In the genomic region with DNA sequence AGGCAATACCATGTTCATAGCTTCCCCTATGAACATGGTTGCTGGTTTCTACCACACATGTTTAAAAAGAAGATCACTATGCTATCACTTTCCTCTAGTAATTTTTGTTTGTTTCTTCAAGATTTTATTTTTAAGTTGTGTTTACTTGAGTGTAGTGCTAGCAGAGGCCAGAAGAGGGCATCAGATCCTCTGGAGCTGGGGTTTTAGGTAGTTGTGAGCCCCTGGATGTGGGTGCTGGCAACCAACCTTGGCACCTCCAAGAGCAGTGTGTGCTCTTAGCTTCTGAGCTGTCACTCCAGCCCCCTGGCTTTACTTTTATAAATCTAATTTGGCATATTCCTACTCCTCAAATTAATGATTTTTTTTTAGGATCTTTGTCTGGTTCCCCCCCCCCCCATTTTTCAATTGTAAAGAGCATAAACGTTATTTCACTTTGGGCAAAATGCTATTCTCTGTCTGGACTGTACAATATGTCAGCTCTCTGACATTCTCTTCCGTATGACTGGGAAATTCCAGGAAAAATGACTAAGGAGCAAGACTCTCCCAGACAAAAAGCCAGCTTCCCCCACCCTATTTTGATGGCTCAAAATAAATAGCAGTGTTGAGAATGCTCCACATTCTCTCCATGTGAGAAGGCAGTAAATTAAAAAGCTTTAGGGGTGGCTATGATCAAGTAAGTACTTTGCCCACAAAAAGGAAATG, we compare ENCODE assay signal across 12 mouse cellular contexts.
DNase-seq lines count a peak whose midpoint lies in the region; ATAC-seq and TF ChIP-seq lines count a peak whose summit lies in the region.
"Had no signal": no experiment of that assay in that cellular context is flagged by ENCODE, and none has a peak within 500 bp of the region (broad histone marks: within the 10 kb centered on the region; RNA-seq: fewer than 3 reads in every experiment).

No protein-coding gene starts in this region.

- TF ChIP-seq CTCF in hindbrain, postnatal 0 days (IDR thresholded peaks at IDR 0.05; ENCODE audit: low read depth) = peak; percentile 29; the same call in 1 of the 2 replicates
- TF ChIP-seq CTCF in liver, postnatal 0 days (IDR thresholded peaks at IDR 0.05; ENCODE audit: low read depth) = peak; percentile 23; the same call in 1 of the 2 replicates
- peak; percentile 26; the same call in 1 of the 2 replicates for TF ChIP-seq CTCF in small intestine, adult 2 months (IDR thresholded peaks at IDR 0.05; ENCODE audit: extremely low read depth, insufficient read length, insufficient replicate concordance, low read depth, low read length)

- H3K4me1 ChIP-seq in hindbrain, postnatal 0 days (ENCODE audit: insufficient read depth, low read length) = no peaks in the 10 kb centered on the region
- no peaks in the 10 kb centered on the region for H3K4me1 ChIP-seq in hindbrain, embryonic 11.5 days (replicated peaks; ENCODE audit: control insufficient read depth, insufficient read depth, low read length)
- no peaks in the 10 kb centered on the region for H3K4me1 ChIP-seq in liver, postnatal 0 days (ENCODE audit: insufficient read depth)
- no peaks in the 10 kb centered on the region for H3K4me1 ChIP-seq in liver, embryonic 11.5 days (replicated peaks; ENCODE audit: control insufficient read depth, insufficient read depth, low read length)
- H3K4me1 ChIP-seq in small intestine, adult 2 months (ENCODE audit: control insufficient read depth, insufficient read depth, insufficient read length, low read length) = no peaks in the 10 kb centered on the region
- no peaks in the 10 kb centered on the region for H3K4me1 ChIP-seq in midbrain, embryonic 10.5 days
- H3K4me1 ChIP-seq: midbrain, embryonic 12.5 days had no signal

- TF ChIP-seq EP300 in liver, postnatal 0 days (IDR thresholded peaks at IDR 0.05; ENCODE audit: low read depth) = no peak

- H3K27me3 ChIP-seq in hindbrain, postnatal 0 days (ENCODE audit: insufficient read depth, low read length) = no peaks in the 10 kb centered on the region
- H3K27me3 ChIP-seq in hindbrain, embryonic 11.5 days (ENCODE audit: control insufficient read depth, insufficient read depth, low read length) = no peaks in the 10 kb centered on the region
- no peaks in the 10 kb centered on the region for H3K27me3 ChIP-seq in liver, postnatal 0 days (ENCODE audit: insufficient read depth, low read length)
- no peaks in the 10 kb centered on the region for H3K27me3 ChIP-seq in liver, embryonic 11.5 days (replicated peaks; ENCODE audit: control insufficient read depth, insufficient read depth, low read length)
- H3K27me3 ChIP-seq in small intestine, adult 2 months (ENCODE audit: control insufficient read depth, insufficient read depth, low read length) = no peaks in the 10 kb centered on the region
- no peaks in the 10 kb centered on the region for H3K27me3 ChIP-seq in midbrain, embryonic 10.5 days (ENCODE audit: low read depth, poor library complexity, severe bottlenecking)
- H3K27me3 ChIP-seq: embryonic facial prominence, embryonic 12.5 days; midbrain, embryonic 12.5 days had no signal

- H3K9ac ChIP-seq in hindbrain, postnatal 0 days (replicated peaks; ENCODE audit: low read length) = no peak overlapping the region
- H3K9ac ChIP-seq in hindbrain, embryonic 11.5 days (ENCODE audit: low read depth, low read length) = no peak overlapping the region
- no peak overlapping the region for H3K9ac ChIP-seq in liver, postnatal 0 days (replicated peaks)
- no peak overlapping the region for H3K9ac ChIP-seq in liver, embryonic 11.5 days (ENCODE audit: low read depth, low read length)
- H3K9ac ChIP-seq: embryonic facial prominence, embryonic 12.5 days; midbrain, embryonic 12.5 days had no signal

- no peaks in the 10 kb centered on the region for H3K9me3 ChIP-seq in hindbrain, postnatal 0 days (ENCODE audit: low read length)
- no peaks in the 10 kb centered on the region for H3K9me3 ChIP-seq in hindbrain, embryonic 11.5 days (ENCODE audit: control insufficient read depth, low read length)
- H3K9me3 ChIP-seq in liver, postnatal 0 days (ENCODE audit: low read length) = no peaks in the 10 kb centered on the region
- H3K9me3 ChIP-seq in liver, embryonic 11.5 days (ENCODE audit: control insufficient read depth, low read length) = no peaks in the 10 kb centered on the region
- 0 out of 2 replicates have a peak, but pooled peaks cover 3% of the 10 kb centered on the region for H3K9me3 ChIP-seq in midbrain, embryonic 10.5 days (replicated peaks)
- H3K9me3 ChIP-seq: embryonic facial prominence, embryonic 12.5 days; midbrain, embryonic 12.5 days had no signal

- H3K27ac ChIP-seq in hindbrain, postnatal 0 days = no peak overlapping the region
- H3K27ac ChIP-seq in hindbrain, embryonic 11.5 days (ENCODE audit: low read depth, low read length) = no peak overlapping the region
- no peak overlapping the region for H3K27ac ChIP-seq in liver, postnatal 0 days (ENCODE audit: low read depth)
- no peak overlapping the region for H3K27ac ChIP-seq in liver, embryonic 11.5 days (ENCODE audit: low read depth, low read length)
- H3K27ac ChIP-seq in small intestine, adult 2 months (ENCODE audit: insufficient read depth, low read depth, low read length) = no peak overlapping the region
- no peak overlapping the region for H3K27ac ChIP-seq in midbrain, embryonic 10.5 days (replicated peaks)
- H3K27ac ChIP-seq: embryonic facial prominence, embryonic 12.5 days; midbrain, embryonic 12.5 days had no signal

- ATAC-seq in hindbrain, postnatal 0 days = no peak
- ATAC-seq in hindbrain, embryonic 11.5 days (ENCODE audit: low FRiP score) = no peak
- no peak for ATAC-seq in liver, postnatal 0 days
- no peak for ATAC-seq in liver, embryonic 11.5 days (replicated peaks; ENCODE audit: low FRiP score)

- no peak for TF ChIP-seq POLR2A in small intestine, adult 2 months (IDR thresholded peaks at IDR 0.05; ENCODE audit: low read depth, low read length)

- WGBS in hindbrain, postnatal 0 days = 72% methylated on average over 2 of the region's 2 CpGs
- 87% methylated on average over 2 of the region's 2 CpGs for WGBS in hindbrain, embryonic 11.5 days
- 64% methylated on average over 2 of the region's 2 CpGs for WGBS in liver, postnatal 0 days (ENCODE audit: insufficient replicate concordance)
- WGBS in liver, embryonic 11.5 days = 88% methylated on average over 2 of the region's 2 CpGs
- 81% methylated on average over 2 of the region's 2 CpGs for whole genome bisulfite sequencing in small intestine, adult 2 months
- WGBS in midbrain, embryonic 10.5 days = 85% methylated on average over 2 of the region's 2 CpGs

- no peak for DNase-seq in hindbrain, postnatal 0 days (ENCODE audit: low spot score)
- DNase-seq in hindbrain, embryonic 11.5 days (ENCODE audit: low spot score) = no peak
- DNase-seq in liver, postnatal 0 days = no peak
- DNase-seq in liver, embryonic 11.5 days (ENCODE audit: low spot score) = no peak
- peak; percentile 34 for DNase-seq in NIH3T3 (ENCODE audit: low read depth)
- DNase-seq in midbrain, embryonic 10.5 days (ENCODE audit: low spot score) = no peak
- no peak for DNase-seq in spleen, postnatal 4 days (ENCODE audit: low spot score in 2 of 2)
- DNase-seq: cerebellum, postnatal 14 days; lung, adult 2 months had no signal

- no peak overlapping the region for H3K4me2 ChIP-seq in hindbrain, postnatal 0 days (ENCODE audit: low read depth, low read length)
- no peak overlapping the region for H3K4me2 ChIP-seq in hindbrain, embryonic 11.5 days (replicated peaks; ENCODE audit: low read depth, low read length)
- H3K4me2 ChIP-seq in liver, postnatal 0 days (ENCODE audit: low read depth, low read length) = no peak overlapping the region
- H3K4me2 ChIP-seq in liver, embryonic 11.5 days = no peak overlapping the region
- H3K4me2 ChIP-seq: embryonic facial prominence, embryonic 12.5 days; midbrain, embryonic 12.5 days had no signal

- no peak overlapping the region for H3K4me3 ChIP-seq in hindbrain, postnatal 0 days (ENCODE audit: low read length)
- no peak overlapping the region for H3K4me3 ChIP-seq in hindbrain, embryonic 11.5 days (ENCODE audit: low read depth, low read length)
- no peak overlapping the region for H3K4me3 ChIP-seq in liver, postnatal 0 days (ENCODE audit: low read depth, low read length)
- no peak overlapping the region for H3K4me3 ChIP-seq in liver, embryonic 11.5 days (ENCODE audit: low read depth, low read length)
- no peak overlapping the region for H3K4me3 ChIP-seq in small intestine, adult 2 months (ENCODE audit: low read depth, low read length)
- no peak overlapping the region for H3K4me3 ChIP-seq in midbrain, embryonic 10.5 days
- H3K4me3 ChIP-seq: embryonic facial prominence, embryonic 12.5 days; midbrain, embryonic 12.5 days had no signal

- H3K36me3 ChIP-seq in hindbrain, postnatal 0 days (ENCODE audit: insufficient read depth, low read length) = no peaks in the 10 kb centered on the region
- no peaks in the 10 kb centered on the region for H3K36me3 ChIP-seq in hindbrain, embryonic 11.5 days (ENCODE audit: control insufficient read depth, insufficient read depth, low read length)
- no peaks in the 10 kb centered on the region for H3K36me3 ChIP-seq in liver, postnatal 0 days (replicated peaks; ENCODE audit: insufficient read depth, low read length)
- H3K36me3 ChIP-seq in liver, embryonic 11.5 days (ENCODE audit: control insufficient read depth, insufficient read depth, low read length) = no peaks in the 10 kb centered on the region
- H3K36me3 ChIP-seq in small intestine, adult 2 months (ENCODE audit: control insufficient read depth, insufficient read depth, low read length) = no peaks in the 10 kb centered on the region
- no peaks in the 10 kb centered on the region for H3K36me3 ChIP-seq in midbrain, embryonic 10.5 days
- H3K36me3 ChIP-seq: embryonic facial prominence, embryonic 12.5 days; midbrain, embryonic 12.5 days had no signal
